Mouse (Mus musculus) heart, embryonic 15.5 days (tissue): Measurements from ENCODE around the gene Wdfy2. TPM values are rescaled to one million over a fixed set of nuclear protein-coding genes. Genes with fewer than 3 reads are reported as not detected.

ENCODE experiments used
- ATAC-seq: fragments of 200-750 bp; cut with Nextera tagmentation; replicated peaks from 2 replicates; pipeline ENCODE4 v1.8.0; 2017; ENCODE audit warnings: low read depth, moderate TSS enrichment; ENCODE audit not compliant: insufficient number of reproducible peaks, insufficient read depth, low FRiP score
- H3K27ac ChIP-seq: fragments of 300-500 bp; sonication (generic); 2 replicates; pipeline ENCODE4 v1.5.1; 2015; ENCODE audit warnings: mild to moderate bottlenecking, inconsistent platforms
- H3K27me3 ChIP-seq: fragments of 300-500 bp; sonication (generic); 2 replicates; pipeline ENCODE4 v1.6.1; 2015; ENCODE audit warnings: inconsistent platforms
- H3K36me3 ChIP-seq: fragments of 300-500 bp; sonication (generic); 2 replicates; pipeline ENCODE4 v1.6.1; 2015; ENCODE audit warnings: mild to moderate bottlenecking, inconsistent platforms
- H3K4me1 ChIP-seq: fragments of 300-500 bp; sonication (generic); replicated peaks from 2 replicates; pipeline ENCODE4 v1.6.1; 2015; ENCODE audit warnings: inconsistent platforms
- H3K4me2 ChIP-seq: fragments of 300-500 bp; sonication (generic); 2 replicates; pipeline ENCODE4 v1.6.1; 2015; ENCODE audit warnings: inconsistent platforms, mild to moderate bottlenecking, moderate library complexity
- H3K4me3 ChIP-seq: fragments of 300-500 bp; sonication (generic); 2 replicates; pipeline ENCODE4 v1.5.1; 2015; ENCODE audit warnings: mild to moderate bottlenecking, inconsistent platforms
- H3K9ac ChIP-seq: fragments of 300-500 bp; sonication (generic); 2 replicates; pipeline ENCODE4 v1.6.1; 2015; ENCODE audit warnings: mild to moderate bottlenecking, inconsistent platforms
- H3K9me3 ChIP-seq: fragments of 300-500 bp; sonication (generic); replicated peaks from 2 replicates; pipeline ENCODE4 v1.6.1; 2016; ENCODE audit warnings: inconsistent platforms
- WGBS: fragments of 180-500 bp; shearing (Covaris S2); methylation state at CpG from one replicate; pipeline ENCODE4 v1.1.7; 2015; ENCODE audit warnings: mixed read lengths; 5-methylcytosine and 5-hydroxymethylcytosine counted together
- polyA plus RNA-seq: library from polyadenylated mRNA; unstranded; fragments of >200 nt; fragmentation: Nextera tagmentation; extraction: Ambion mirVana; gene quantifications from 2 replicates; pipeline ENCODE4 v1.2.1, GENCODE M21; 2015

Wdfy2 gene
- polyA plus RNA-seq, 1 experiment from 2014 or later = 3.0 TPM

DNA sequence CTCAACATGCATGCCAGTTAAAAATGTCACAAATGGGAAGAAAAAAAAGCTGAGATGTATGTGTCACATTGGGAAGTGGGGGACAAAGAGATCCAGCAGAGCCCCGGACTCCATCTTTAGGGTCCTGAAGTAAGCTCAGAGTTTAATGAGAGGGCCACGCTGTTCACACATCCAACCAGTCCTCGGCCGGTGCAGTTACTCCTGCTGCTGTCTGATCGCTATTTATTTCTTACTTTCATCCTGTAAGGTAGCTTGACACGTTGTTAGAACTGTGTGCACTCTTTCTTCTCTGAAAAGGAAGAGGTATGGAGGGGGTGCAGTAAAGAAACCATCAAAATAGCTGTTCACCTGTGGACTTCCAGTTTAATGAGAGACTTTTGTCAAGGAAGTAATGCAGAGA lies 60.6 kb downstream of the Wdfy2 start:
- no peaks in the 10 kb centered on the region for H3K9me3 ChIP-seq
- no peak overlapping the region for H3K4me2 ChIP-seq
- peaks cover 5% of the 10 kb centered on the region for H3K4me1 ChIP-seq
- H3K4me3 ChIP-seq = no peak overlapping the region
- no peak for ATAC-seq
- no peak overlapping the region for H3K9ac ChIP-seq
- WGBS = 79% methylated on average over 6 of the region's 6 CpGs
- no peak overlapping the region for H3K27ac ChIP-seq
- H3K27me3 ChIP-seq = no peaks in the 10 kb centered on the region
- no peaks in the 10 kb centered on the region for H3K36me3 ChIP-seq

DNA sequence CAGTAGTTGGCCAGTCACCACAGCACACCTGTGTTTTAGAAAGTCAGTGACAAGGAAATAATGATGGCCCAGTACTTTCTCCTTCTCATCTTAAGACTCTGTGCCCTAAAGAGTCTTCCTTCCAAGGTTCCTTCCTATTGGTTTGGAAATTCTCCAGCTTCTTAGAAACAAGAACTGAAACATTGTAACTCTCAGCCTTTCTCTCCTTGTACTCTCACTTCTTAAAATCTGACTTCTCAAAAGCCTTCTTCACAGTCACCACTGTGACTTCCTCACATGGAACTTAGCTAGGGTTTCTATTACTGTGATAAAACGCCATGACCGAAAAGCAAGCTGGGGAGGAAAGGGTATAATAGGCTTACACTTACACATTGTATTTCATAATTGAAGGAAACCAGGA lies 70.4 kb downstream of the Wdfy2 start:
- WGBS = 99% methylated on average over 2 of the region's 2 CpGs
- no peak overlapping the region for H3K4me2 ChIP-seq
- H3K4me3 ChIP-seq = no peak overlapping the region
- H3K36me3 ChIP-seq = no peaks in the 10 kb centered on the region
- H3K9ac ChIP-seq = no peak overlapping the region
- ATAC-seq = no peak
- no peaks in the 10 kb centered on the region for H3K9me3 ChIP-seq
- no peaks in the 10 kb centered on the region for H3K27me3 ChIP-seq
- peaks cover 17% of the 10 kb centered on the region for H3K4me1 ChIP-seq
- H3K27ac ChIP-seq = no peak overlapping the region

DNA sequence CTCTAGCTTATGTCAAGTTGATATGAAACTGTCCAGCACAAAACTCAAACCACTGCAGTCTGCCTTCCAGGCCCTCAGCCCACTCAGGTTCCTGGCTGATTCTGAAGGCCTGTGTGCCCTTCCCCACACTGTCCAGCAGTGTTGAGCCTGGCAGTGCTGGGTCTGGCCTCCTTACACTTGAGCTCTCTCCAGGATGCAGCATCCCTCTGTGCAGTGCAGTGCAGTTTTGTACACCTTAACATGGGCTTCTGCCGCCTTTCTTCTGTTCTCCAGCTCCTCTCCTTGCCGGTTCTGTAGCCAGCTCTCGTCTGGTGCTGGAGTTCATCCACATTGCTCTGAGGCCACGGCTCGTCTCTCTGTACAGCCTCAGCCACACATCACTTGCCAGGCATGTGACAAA lies 71.1 kb downstream of the Wdfy2 start:
- H3K27me3 ChIP-seq = no peaks in the 10 kb centered on the region
- H3K4me3 ChIP-seq = no peak overlapping the region
- WGBS = 48% methylated on average over 5 of the region's 5 CpGs
- H3K36me3 ChIP-seq = no peaks in the 10 kb centered on the region
- ATAC-seq = no peak
- H3K9ac ChIP-seq = no peak overlapping the region
- H3K9me3 ChIP-seq = no peaks in the 10 kb centered on the region
- H3K27ac ChIP-seq = no peak overlapping the region
- H3K4me2 ChIP-seq = no peak overlapping the region
- peaks cover 17% of the 10 kb centered on the region for H3K4me1 ChIP-seq

DNA sequence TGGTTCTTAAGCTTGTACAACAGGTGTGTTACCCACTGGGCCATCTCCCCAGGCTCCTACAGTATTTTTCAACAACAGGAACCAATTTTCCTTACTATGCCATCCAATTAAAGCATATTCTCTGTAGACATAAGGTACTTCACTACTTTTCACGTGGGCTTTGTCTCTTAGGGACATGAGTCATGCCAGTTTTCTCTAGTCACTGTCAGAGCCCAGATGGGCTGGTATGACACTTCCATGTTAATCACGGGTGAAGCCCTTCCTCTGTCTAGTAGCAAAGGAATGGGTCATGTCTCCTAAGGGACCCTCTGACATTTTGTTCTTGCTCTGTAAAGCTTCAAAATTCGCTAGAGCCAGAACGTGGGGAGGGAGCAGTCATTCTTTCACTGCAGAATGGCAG lies 73.4 kb downstream of the Wdfy2 start:
- Histone ChIP-seq H3K4me2 (no peak overlapping the region), H3K36me3 (no peaks in the 10 kb centered on the region), H3K9ac (no peak overlapping the region), H3K9me3 (no peaks in the 10 kb centered on the region), H3K27me3 (no peaks in the 10 kb centered on the region), H3K4me3 (no peak overlapping the region), H3K4me1 (peaks cover 17% of the 10 kb centered on the region), H3K27ac (no peak overlapping the region)
- 75% methylated on average over 4 of the region's 4 CpGs for WGBS
- no peak for ATAC-seq

DNA sequence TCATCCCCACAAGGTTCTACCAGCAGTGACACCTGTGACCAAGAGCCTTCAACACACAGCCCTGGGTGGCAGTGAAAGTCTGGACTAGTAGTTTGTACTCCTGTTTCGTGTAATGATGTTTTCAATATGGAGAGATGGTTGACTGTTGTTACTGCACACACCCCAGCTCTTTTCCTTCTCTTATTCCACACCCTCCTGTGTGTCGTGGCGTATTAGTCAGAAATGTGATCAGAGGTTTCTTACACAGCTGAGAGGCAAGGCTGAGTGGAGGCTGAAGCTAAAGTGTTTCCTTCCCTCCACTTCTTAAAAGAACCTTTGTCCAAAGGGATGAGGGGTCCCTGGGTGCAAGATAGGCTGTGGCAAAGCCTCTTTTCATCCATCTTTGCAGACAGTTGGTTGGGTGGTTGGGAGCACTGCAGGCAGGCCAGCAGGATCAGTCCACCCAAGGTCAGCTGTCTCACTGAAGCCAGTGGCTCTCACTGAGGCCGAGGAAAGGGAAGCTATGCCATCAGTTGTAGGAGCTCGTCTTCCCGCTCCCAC lies 77.7 kb downstream of the Wdfy2 start:
- no peak overlapping the region for H3K4me2 ChIP-seq
- H3K9me3 ChIP-seq = no peaks in the 10 kb centered on the region
- H3K27ac ChIP-seq = no peak overlapping the region
- no peaks in the 10 kb centered on the region for H3K27me3 ChIP-seq
- H3K9ac ChIP-seq = no peak overlapping the region
- no peak overlapping the region for H3K4me3 ChIP-seq
- H3K36me3 ChIP-seq = no peaks in the 10 kb centered on the region
- ATAC-seq = no peak
- 71% methylated on average over 6 of the region's 6 CpGs for WGBS
- peaks cover 3% of the 10 kb centered on the region; the same call in 1 of the 2 replicates for H3K4me1 ChIP-seq

DNA sequence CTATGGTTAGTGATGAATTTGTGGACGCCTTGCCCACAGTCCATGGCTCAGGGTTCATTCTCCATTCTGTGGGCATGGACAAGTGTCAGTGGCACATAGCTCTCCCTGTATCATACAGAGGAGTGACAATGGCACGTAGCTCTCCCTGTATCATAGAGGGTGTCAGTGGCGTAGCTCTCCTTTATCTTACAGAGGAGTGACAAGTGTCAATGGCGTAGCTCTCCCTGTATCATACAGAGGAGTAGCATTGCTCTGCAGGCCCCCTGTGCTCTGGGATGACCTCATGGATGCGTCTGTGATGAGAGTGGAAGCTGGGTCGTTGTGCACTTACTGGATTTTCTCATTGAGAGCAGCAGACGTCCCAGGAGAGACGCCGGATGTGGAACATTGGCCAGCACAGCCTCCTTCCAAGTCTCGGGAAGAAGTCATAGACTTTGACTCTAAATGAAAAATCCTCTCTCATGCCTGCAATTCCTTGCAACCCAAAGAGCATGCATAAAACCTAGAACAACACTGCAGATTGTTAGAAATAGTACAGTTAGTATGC lies 79.1 kb downstream of the Wdfy2 start:
- peaks cover 6% of the 10 kb centered on the region; the same call in 1 of the 2 replicates for H3K4me1 ChIP-seq
- H3K9me3 ChIP-seq = no peaks in the 10 kb centered on the region
- peak; percentile 50; the same call in 1 of the 2 replicates for ATAC-seq
- no peak overlapping the region for H3K4me2 ChIP-seq
- no peak overlapping the region for H3K9ac ChIP-seq
- H3K27ac ChIP-seq = no peak overlapping the region
- H3K27me3 ChIP-seq = no peaks in the 10 kb centered on the region
- H3K4me3 ChIP-seq = no peak overlapping the region
- H3K36me3 ChIP-seq = no peaks in the 10 kb centered on the region
- 58% methylated on average over 10 of the region's 10 CpGs for WGBS

DNA sequence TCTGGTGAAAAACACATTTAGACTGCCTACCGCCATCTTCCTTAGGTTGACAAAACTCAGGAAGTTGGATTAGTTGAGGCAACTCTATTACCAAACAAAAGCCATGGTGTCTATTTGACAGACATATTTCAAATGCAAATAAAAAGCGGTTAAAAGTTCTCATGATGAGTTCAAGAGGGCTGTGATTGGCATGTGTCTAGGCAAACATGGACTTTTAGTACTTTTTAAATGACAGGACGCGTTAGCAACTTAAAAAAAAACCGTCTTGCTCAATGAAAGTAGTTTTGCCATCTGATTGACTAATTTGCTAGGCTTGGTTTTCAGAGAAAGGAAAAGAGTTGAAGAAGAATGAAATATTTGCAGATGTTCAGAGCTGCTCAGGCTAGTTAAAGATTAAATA lies 83.9 kb downstream of the Wdfy2 start:
- no peak overlapping the region for H3K9ac ChIP-seq
- no peak for ATAC-seq
- H3K36me3 ChIP-seq = no peaks in the 10 kb centered on the region
- WGBS = 89% methylated on average over 5 of the region's 5 CpGs
- H3K4me3 ChIP-seq = no peak overlapping the region
- H3K27ac ChIP-seq = no peak overlapping the region
- no peaks in the 10 kb centered on the region for H3K9me3 ChIP-seq
- peaks cover 4% of the 10 kb centered on the region; the same call in 1 of the 2 replicates for H3K4me1 ChIP-seq
- H3K4me2 ChIP-seq = no peak overlapping the region
- no peaks in the 10 kb centered on the region for H3K27me3 ChIP-seq

DNA sequence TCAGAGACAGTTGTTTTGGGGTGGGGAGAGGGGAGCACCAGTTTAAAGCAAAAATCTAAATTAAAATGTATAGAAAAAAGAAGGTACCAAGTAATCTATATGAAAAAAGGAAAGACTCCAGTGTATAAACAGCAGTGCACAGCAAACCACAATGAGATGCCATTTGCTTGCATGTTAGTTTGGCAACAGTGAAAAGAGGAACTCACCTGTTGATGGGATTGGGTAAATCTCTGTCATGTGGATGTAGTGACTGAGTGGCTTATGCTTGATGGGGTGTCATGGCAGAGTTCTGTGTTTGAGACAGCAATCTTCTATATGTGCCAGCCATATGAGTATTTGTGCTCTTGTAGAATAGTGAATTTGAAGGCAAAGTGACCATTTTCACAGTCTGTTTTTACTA lies 85.2 kb downstream of the Wdfy2 start:
- Histone ChIP-seq H3K4me1 (peaks cover 4% of the 10 kb centered on the region; the same call in 1 of the 2 replicates), H3K4me3 (no peak overlapping the region), H3K27me3 (no peaks in the 10 kb centered on the region), H3K9ac (no peak overlapping the region), H3K27ac (no peak overlapping the region), H3K9me3 (no peaks in the 10 kb centered on the region), H3K36me3 (no peaks in the 10 kb centered on the region; the same call in 1 of the 2 replicates), H3K4me2 (no peak overlapping the region)
- ATAC-seq = no peak

DNA sequence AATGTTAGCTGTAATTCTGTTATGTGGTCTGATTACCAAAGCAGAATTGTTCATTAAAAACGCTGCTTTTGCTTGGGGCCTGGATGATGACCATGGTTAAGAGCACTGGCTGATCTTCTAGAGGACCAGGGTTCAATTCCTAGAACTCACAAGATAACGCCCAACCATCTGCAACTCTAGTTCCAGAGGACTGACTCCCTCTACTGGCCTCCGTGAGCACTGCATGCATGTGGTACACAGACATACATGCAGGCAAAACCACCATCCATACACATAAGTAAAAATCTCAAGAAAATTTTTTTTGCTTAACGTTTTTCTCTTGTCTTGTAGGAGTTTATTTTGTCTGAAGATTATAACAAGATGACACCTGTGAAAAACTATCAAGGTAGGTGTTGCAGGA lies 87.3 kb downstream of the Wdfy2 start:
- H3K36me3 ChIP-seq = no peaks in the 10 kb centered on the region; the same call in 1 of the 2 replicates
- H3K9ac ChIP-seq = no peak overlapping the region
- no peaks in the 10 kb centered on the region for H3K27me3 ChIP-seq
- ATAC-seq = no peak
- H3K9me3 ChIP-seq = no peaks in the 10 kb centered on the region
- peaks cover 4% of the 10 kb centered on the region for H3K4me1 ChIP-seq
- no peak overlapping the region for H3K4me3 ChIP-seq
- WGBS = 82% methylated on average over 4 of the region's 4 CpGs
- no peak overlapping the region for H3K4me2 ChIP-seq
- H3K27ac ChIP-seq = no peak overlapping the region

DNA sequence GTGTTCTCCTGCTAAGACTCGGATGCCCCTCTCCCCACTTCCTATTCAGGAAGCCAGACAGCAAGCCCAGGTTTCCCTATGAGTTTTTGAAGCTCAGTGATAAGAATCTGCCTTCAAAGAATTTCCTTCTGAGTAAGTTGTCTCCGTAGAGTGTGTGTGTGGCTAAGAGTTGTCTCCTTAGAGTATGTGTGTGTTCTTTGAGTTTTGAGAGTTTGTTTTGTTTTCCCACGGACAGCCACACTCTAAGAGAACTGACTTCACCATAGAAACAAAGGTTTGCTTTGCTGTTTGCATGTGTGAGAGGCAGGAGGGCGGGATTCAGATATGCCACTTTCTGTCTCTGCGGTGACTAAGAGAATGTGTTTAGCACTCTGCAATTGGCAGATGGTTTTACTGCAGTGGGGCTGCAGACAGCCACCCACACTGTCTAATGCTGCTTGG lies 90.6 kb downstream of the Wdfy2 start:
- ATAC-seq = no peak
- H3K9me3 ChIP-seq = no peaks in the 10 kb centered on the region
- 52% methylated on average over 5 of the region's 5 CpGs for WGBS
- H3K9ac ChIP-seq = no peak overlapping the region
- no peaks in the 10 kb centered on the region for H3K27me3 ChIP-seq
- H3K4me2 ChIP-seq = no peak overlapping the region
- H3K4me3 ChIP-seq = no peak overlapping the region
- H3K27ac ChIP-seq = no peak overlapping the region
- no peaks in the 10 kb centered on the region; the same call in 1 of the 2 replicates for H3K36me3 ChIP-seq
- H3K4me1 ChIP-seq = no peaks in the 10 kb centered on the region; the same call in 1 of the 2 replicates

DNA sequence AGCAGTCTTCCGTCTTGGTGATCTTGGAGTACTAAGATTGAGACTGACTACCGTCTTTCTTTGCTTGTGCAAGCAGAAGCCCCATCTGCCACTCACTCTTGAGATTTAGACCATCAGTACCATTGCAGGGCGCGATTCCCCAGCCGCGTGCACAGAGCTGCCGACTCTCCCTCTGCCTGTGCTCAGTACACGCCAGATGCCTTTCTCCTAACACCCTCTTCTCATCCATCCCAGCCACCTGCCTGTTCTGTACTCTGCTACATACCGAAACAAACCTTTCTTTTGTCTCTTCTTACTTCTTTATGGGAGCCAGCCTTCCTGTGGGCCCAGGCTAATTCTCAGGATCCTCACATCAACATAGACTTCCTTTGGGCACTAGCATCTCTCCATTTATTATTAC lies 97.9 kb downstream of the Wdfy2 start:
- Histone ChIP-seq H3K9ac (no peak overlapping the region), H3K9me3 (no peaks in the 10 kb centered on the region), H3K27ac (no peak overlapping the region), H3K4me3 (no peak overlapping the region), H3K36me3 (peaks cover 10% of the 10 kb centered on the region), H3K4me1 (peaks cover 2% of the 10 kb centered on the region; the same call in 1 of the 2 replicates), H3K4me2 (no peak overlapping the region), H3K27me3 (no peaks in the 10 kb centered on the region)
- WGBS = 75% methylated on average over 9 of the region's 9 CpGs
- ATAC-seq = no peak
